Mouse (Mus musculus): ENCODE measurements around the gene Cphx2. TPM values are rescaled to one million over a fixed set of nuclear protein-coding genes. Genes with fewer than 3 reads are reported as not detected.
A peak's percentile ranks its signal among the peaks of the same experiment; 100 is the strongest.
"Not testable (repeated sequence)": the region's sequence is repeated elsewhere in the genome, so short reads cannot be mapped to it uniquely, and the experiment has no call there.

Gene Cphx2
- polyA plus RNA-seq (2014; fragmentation: Nextera tagmentation; extraction: Ambion mirVana): not detected in 2 replicates

DNA sequence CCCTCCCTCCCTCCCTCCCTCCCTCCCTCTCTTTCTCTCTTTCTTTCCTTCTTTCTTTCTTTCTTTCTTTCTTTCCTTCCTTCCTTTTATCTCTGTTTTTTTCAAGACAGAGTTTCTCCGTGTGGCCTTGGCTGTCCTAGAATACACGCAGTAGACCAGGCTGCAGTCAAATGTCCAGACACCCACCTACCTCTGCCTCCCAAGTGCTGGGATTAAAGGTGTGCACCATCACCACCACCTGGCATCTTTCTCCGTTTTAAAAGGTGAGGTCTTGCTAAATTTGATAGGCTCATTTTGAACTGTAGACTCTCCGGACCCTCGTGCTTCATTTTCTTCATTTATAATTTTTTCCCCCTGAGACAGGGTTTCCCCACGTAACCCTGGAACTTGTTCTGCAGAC is at the start of gene Cphx2:
Gene Cphx2 (plus strand): TSS at position 301 of the 400 bp plus-strand sequence.
- not testable (repeated sequence) for H3K27ac ChIP-seq; H3K9me3 ChIP-seq (ENCODE audit: control insufficient read depth, low read length); H3K9ac ChIP-seq; ATAC-seq (ENCODE audit: low FRiP score); H3K4me3 ChIP-seq (replicated peaks; ENCODE audit: low read length); H3K4me2 ChIP-seq (replicated peaks); DNase-seq (ENCODE audit: low spot score); H3K36me3 ChIP-seq (replicated peaks; ENCODE audit: control insufficient read depth, insufficient read depth); H3K4me1 ChIP-seq (replicated peaks; ENCODE audit: control insufficient read depth, insufficient read depth, low read length); H3K27me3 ChIP-seq (ENCODE audit: control insufficient read depth, insufficient read depth, low read length)
- no CpG with 5 or more reads among the region's 6 CpGs for WGBS

DNA sequence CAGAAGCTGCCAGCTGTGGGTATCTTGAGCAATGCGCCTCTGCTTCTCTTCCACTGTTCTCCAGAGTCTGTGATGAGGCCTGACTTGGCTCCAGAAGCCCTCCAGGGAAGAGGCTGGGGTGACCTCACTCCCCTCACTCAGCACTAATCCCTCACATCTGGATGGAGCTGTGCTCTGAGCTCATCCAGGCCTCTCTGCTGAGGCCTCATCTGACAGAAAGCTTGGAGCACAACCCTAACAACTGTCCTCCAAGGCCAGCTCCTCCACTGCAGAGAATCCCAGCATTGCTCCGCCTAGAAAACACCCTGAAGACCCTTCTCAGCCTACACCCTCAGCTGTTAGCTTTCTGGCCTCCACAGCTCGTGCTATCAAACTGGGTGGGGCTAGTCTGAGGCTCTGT is 47.0 kb upstream of the Cphx2 start:
- DNase-seq (ENCODE audit: low spot score); H3K4me3 ChIP-seq (replicated peaks; ENCODE audit: low read length); H3K4me1 ChIP-seq (replicated peaks; ENCODE audit: control insufficient read depth, insufficient read depth, low read length); H3K27me3 ChIP-seq (ENCODE audit: control insufficient read depth, insufficient read depth, low read length); H3K9ac ChIP-seq; H3K9me3 ChIP-seq (ENCODE audit: control insufficient read depth, low read length); ATAC-seq (ENCODE audit: low FRiP score); H3K4me2 ChIP-seq (replicated peaks); H3K36me3 ChIP-seq (replicated peaks; ENCODE audit: control insufficient read depth, insufficient read depth); H3K27ac ChIP-seq: not testable (repeated sequence)
- no CpG with 5 or more reads among the region's 3 CpGs for WGBS

DNA sequence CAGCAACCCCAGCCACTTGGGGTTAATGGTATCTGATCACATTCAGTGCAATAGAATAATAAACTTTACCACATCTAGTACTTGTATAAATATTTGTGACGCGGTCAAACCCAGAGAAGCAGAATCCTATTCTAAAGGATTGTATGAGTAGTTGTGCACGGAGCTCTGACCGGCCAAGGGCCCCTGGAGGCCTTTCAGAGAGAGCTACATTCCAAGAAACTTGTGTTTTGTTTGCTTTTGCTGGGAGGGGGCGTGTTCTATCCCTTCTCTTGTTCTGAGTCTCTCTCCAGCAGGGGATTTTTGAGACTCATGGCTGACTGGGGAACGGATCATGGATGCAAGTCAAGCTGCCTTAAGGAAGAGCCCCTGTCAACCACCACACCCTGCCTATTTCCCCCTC is 45.9 kb upstream of the Cphx2 start:
- not testable (repeated sequence) for ATAC-seq (ENCODE audit: low FRiP score); H3K4me3 ChIP-seq (replicated peaks; ENCODE audit: low read length); H3K27me3 ChIP-seq (ENCODE audit: control insufficient read depth, insufficient read depth, low read length); H3K4me1 ChIP-seq (replicated peaks; ENCODE audit: control insufficient read depth, insufficient read depth, low read length); H3K9me3 ChIP-seq (ENCODE audit: control insufficient read depth, low read length); H3K36me3 ChIP-seq (replicated peaks; ENCODE audit: control insufficient read depth, insufficient read depth); DNase-seq (ENCODE audit: low spot score); H3K27ac ChIP-seq; H3K4me2 ChIP-seq (replicated peaks); H3K9ac ChIP-seq
- no CpG with 5 or more reads among the region's 6 CpGs for WGBS

DNA sequence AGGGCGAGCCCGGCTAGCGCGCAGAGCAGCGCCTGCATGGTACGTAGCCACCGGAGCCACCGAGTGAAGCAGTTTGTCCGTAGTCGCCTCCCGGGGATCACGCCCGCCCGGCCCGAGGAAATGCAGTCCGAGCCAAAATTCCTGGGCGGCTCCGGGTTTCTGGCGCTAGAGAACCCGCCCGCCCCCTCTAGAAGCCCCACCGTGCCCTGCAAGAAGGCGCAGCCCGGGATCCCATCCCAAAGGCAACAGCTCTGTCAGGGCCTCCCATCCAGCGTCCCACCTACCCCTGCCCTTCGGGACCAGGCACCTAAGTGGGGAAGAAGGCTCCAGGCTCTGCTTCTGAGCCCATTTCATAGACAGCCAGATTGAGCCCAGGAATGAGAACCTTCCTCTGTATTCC is 38.7 kb upstream of the Cphx2 start, which contains the start of gene Gm9780:
Gene Gm9780 (minus strand): TSS at position 101 of the 400 bp plus-strand sequence.
- H3K27me3 ChIP-seq (ENCODE audit: control insufficient read depth, insufficient read depth, low read length); ATAC-seq (ENCODE audit: low FRiP score); H3K9me3 ChIP-seq (ENCODE audit: control insufficient read depth, low read length); H3K4me2 ChIP-seq (replicated peaks); DNase-seq (ENCODE audit: low spot score); H3K27ac ChIP-seq; H3K4me1 ChIP-seq (replicated peaks; ENCODE audit: control insufficient read depth, insufficient read depth, low read length); H3K36me3 ChIP-seq (replicated peaks; ENCODE audit: control insufficient read depth, insufficient read depth); H3K4me3 ChIP-seq (replicated peaks; ENCODE audit: low read length); H3K9ac ChIP-seq: not testable (repeated sequence)
- no CpG with 5 or more reads among the region's 26 CpGs for WGBS

DNA sequence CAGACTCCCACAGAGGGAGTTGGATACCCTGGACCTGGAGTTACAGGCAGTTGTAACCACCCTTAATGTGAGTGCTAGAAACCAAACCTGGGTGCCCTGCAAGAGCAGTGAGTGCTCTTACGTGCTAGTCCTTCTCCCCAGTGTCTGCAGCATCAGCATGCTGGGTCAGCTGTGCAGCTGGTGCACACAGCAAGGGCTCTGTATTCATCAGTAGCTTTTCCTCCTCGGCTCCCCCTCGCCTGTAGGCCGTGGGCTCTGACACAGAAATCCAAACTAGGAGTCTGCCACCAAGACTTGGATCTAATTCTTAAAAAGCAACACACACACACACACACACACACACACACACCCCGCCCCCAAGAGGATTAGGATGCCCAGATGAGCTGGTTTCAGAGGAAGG is 36.3 kb upstream of the Cphx2 start:
- H3K4me2 ChIP-seq (replicated peaks); H3K9ac ChIP-seq; ATAC-seq (ENCODE audit: low FRiP score); H3K27ac ChIP-seq; H3K4me3 ChIP-seq (replicated peaks; ENCODE audit: low read length); H3K27me3 ChIP-seq (ENCODE audit: control insufficient read depth, insufficient read depth, low read length); H3K4me1 ChIP-seq (replicated peaks; ENCODE audit: control insufficient read depth, insufficient read depth, low read length); DNase-seq (ENCODE audit: low spot score); H3K9me3 ChIP-seq (ENCODE audit: control insufficient read depth, low read length); H3K36me3 ChIP-seq (replicated peaks; ENCODE audit: control insufficient read depth, insufficient read depth): not testable (repeated sequence)
- no CpG with 5 or more reads among the region's 5 CpGs for WGBS

DNA sequence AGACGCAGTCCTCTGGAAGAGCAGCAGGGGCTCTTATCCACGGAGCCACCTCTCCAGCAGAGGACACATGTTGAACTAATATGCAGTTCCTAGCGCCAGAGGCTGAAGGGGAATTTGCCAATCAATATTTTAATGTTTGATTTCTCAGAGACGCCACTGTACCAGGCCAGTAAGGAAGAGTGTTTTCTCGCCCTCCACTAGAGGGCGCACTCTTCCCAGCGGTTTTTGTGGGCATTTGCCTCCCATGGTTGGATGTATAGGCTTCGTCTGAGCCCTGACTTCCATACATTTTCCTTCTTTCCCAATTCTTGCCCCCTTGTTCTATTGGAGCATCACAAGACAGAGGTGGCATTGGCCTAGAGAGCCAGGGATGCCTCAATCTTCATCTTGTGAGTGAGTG is 34.3 kb upstream of the Cphx2 start:
- H3K36me3 ChIP-seq (replicated peaks; ENCODE audit: control insufficient read depth, insufficient read depth); H3K27ac ChIP-seq; H3K9ac ChIP-seq; DNase-seq (ENCODE audit: low spot score); H3K27me3 ChIP-seq (ENCODE audit: control insufficient read depth, insufficient read depth, low read length); H3K9me3 ChIP-seq (ENCODE audit: control insufficient read depth, low read length); H3K4me2 ChIP-seq (replicated peaks); H3K4me3 ChIP-seq (replicated peaks; ENCODE audit: low read length); ATAC-seq (ENCODE audit: low FRiP score); H3K4me1 ChIP-seq (replicated peaks; ENCODE audit: control insufficient read depth, insufficient read depth, low read length): not testable (repeated sequence)
- no CpG with 5 or more reads among the region's 8 CpGs for WGBS

DNA sequence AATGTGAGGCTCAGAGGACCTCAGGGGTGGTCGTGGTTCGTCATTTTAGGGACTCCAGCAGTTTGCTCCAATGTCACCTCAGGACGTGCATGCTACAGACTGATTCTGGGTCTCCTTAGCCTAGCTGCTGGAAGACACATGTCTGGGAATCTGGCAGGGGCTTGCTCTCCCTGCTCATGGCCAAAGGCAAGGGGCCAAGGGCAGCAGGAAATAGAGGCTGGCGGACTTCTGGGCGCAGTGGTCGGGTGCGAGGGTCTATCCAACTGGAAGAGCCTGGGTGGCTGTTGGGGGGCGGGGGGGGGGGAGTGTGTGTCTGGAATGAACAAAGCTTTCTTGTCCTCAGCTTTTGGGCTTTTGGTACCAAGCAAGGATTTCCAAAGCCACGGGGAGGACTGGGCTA is 32.5 kb upstream of the Cphx2 start:
- WGBS: no CpG with 5 or more reads among the region's 9 CpGs
- H3K36me3 ChIP-seq (replicated peaks; ENCODE audit: control insufficient read depth, insufficient read depth); DNase-seq (ENCODE audit: low spot score); H3K4me3 ChIP-seq (replicated peaks; ENCODE audit: low read length); H3K9me3 ChIP-seq (ENCODE audit: control insufficient read depth, low read length); ATAC-seq (ENCODE audit: low FRiP score); H3K27ac ChIP-seq; H3K4me1 ChIP-seq (replicated peaks; ENCODE audit: control insufficient read depth, insufficient read depth, low read length); H3K9ac ChIP-seq; H3K4me2 ChIP-seq (replicated peaks); H3K27me3 ChIP-seq (ENCODE audit: control insufficient read depth, insufficient read depth, low read length): not testable (repeated sequence)

DNA sequence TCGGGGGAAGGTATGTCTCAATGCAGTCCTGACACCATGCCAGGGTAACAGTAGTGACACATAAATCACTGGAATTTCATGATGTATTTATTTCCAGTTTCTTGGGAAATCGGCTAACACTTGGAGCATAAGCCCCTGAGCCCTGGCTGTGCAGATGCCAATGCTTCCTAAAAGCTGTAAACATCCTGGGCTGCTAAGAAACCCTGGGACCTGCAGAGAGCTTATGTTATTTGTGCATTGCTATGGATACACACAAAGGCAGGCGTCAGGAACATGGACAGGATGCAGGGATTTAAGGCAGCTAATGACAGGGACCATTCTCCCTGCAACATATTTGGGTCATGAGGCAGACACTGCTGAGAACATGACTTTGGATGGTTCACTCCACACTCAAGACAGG is 23.1 kb upstream of the Cphx2 start:
- H3K4me3 ChIP-seq (replicated peaks; ENCODE audit: low read length); H3K27me3 ChIP-seq (ENCODE audit: control insufficient read depth, insufficient read depth, low read length); H3K4me2 ChIP-seq (replicated peaks); H3K36me3 ChIP-seq (replicated peaks; ENCODE audit: control insufficient read depth, insufficient read depth); H3K9me3 ChIP-seq (ENCODE audit: control insufficient read depth, low read length); ATAC-seq (ENCODE audit: low FRiP score); H3K9ac ChIP-seq; DNase-seq (ENCODE audit: low spot score); H3K4me1 ChIP-seq (replicated peaks; ENCODE audit: control insufficient read depth, insufficient read depth, low read length); H3K27ac ChIP-seq: not testable (repeated sequence)
- WGBS: no CpG with 5 or more reads among the region's 3 CpGs

DNA sequence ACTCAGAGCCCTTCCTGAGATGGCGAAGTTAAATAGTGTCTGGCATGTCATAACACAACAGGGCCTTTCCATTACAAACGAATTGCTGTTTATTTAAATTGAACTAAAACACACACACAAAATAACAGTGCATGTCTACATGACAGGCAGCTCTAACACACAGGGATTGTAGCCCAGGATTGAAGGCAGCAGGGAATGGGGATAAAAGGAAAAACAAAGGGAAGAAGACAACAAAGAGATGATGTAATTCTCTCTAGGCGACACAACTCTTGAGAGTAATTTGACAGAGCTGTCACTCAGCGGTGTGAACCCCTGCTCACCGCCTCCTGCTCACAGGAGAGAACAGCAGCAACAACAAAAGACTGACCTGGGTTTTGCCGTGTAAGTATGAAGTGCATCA is 22.0 kb upstream of the Cphx2 start:
- not testable (repeated sequence) for H3K4me2 ChIP-seq (replicated peaks); H3K4me3 ChIP-seq (replicated peaks; ENCODE audit: low read length); H3K9ac ChIP-seq; ATAC-seq (ENCODE audit: low FRiP score); H3K4me1 ChIP-seq (replicated peaks; ENCODE audit: control insufficient read depth, insufficient read depth, low read length); H3K27ac ChIP-seq; H3K9me3 ChIP-seq (ENCODE audit: control insufficient read depth, low read length); H3K36me3 ChIP-seq (replicated peaks; ENCODE audit: control insufficient read depth, insufficient read depth); H3K27me3 ChIP-seq (ENCODE audit: control insufficient read depth, insufficient read depth, low read length); DNase-seq (ENCODE audit: low spot score)
- WGBS: no CpG with 5 or more reads among the region's 6 CpGs

DNA sequence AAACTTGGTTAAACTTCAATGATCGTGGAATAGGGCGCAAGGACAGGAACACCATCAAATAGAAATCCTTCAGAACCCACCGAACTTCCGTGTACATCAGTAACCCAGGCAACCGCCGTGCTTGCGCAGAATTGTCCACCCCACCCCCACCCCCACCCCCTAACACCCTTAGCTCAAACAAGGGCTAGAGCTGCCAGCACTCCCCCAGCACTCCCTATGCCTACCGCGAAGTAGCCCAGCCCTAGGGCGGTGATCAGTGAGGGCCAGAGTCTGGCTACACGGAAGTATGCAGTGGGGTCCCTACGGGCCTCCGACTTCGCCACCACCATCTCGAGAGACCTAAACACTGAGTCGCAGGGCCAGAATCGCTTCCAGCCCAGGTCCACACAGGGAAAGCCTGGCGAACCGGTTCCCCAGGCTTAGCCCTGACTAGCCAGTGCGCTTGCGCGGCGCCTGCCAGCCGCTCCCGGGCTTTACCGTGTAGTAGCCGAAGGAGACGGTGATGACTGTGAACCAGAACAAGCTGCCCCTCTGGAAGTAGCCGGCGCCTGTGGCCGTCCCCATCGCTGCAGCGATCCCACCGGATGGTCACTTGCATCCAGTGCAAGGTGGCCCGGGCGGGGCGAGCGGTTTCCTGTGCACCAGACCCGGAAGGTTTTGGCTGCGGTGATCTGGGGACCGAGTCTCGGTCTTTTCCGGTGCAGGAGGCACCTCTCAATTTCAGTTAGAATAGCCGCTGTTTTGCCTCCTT is 14.6 kb upstream of the Cphx2 start:
- not testable (repeated sequence) for H3K36me3 ChIP-seq (replicated peaks; ENCODE audit: control insufficient read depth, insufficient read depth); H3K4me3 ChIP-seq (replicated peaks; ENCODE audit: low read length); H3K4me1 ChIP-seq (replicated peaks; ENCODE audit: control insufficient read depth, insufficient read depth, low read length); H3K9me3 ChIP-seq (ENCODE audit: control insufficient read depth, low read length); H3K4me2 ChIP-seq (replicated peaks); H3K27ac ChIP-seq; H3K27me3 ChIP-seq (ENCODE audit: control insufficient read depth, insufficient read depth, low read length); DNase-seq (ENCODE audit: low spot score); H3K9ac ChIP-seq
- peak; percentile 92 for ATAC-seq (ENCODE audit: low FRiP score)
- WGBS: no CpG with 5 or more reads among the region's 44 CpGs

Measured in hindbrain, embryonic 14.5 days (tissue).